Mouse (Mus musculus) limb, embryonic 11.5 days (tissue): ENCODE results near the gene Arsk. TPM values are rescaled to one million over a fixed set of nuclear protein-coding genes. Genes with fewer than 3 reads are reported as not detected.

ENCODE experiments used
- ATAC-seq: fragments of 200-750 bp; cut with Nextera tagmentation; 2 replicates; pipeline ENCODE4 v1.8.0; 2017; ENCODE audit warnings: low read depth; ENCODE audit not compliant: insufficient number of reproducible peaks, low FRiP score, low TSS enrichment
- DNase-seq: peaks from one replicate; pipeline ENCODE4 v3.0.0-alpha.2; 2015; ENCODE audit warnings: low spot score
- H3K27ac ChIP-seq: fragments of 300-500 bp; sonication (generic); replicated peaks from 2 replicates; pipeline ENCODE4 v1.5.1; 2014; ENCODE audit warnings: low read depth, mild to moderate bottlenecking, low read length
- H3K27me3 ChIP-seq: fragments of 300-500 bp; sonication (generic); 2 replicates; pipeline ENCODE4 v1.6.1; 2014; ENCODE audit warnings: mild to moderate bottlenecking, low read length, mixed read lengths; ENCODE audit not compliant: control insufficient read depth, insufficient read depth
- H3K36me3 ChIP-seq: fragments of 300-500 bp; sonication (generic); 2 replicates; pipeline ENCODE4 v1.6.1; 2014; ENCODE audit warnings: mild to moderate bottlenecking, low read length, moderate library complexity, mixed read lengths; ENCODE audit not compliant: control insufficient read depth, insufficient read depth
- H3K4me1 ChIP-seq: fragments of 300-500 bp; sonication (generic); 2 replicates; pipeline ENCODE4 v1.6.1; 2014; ENCODE audit warnings: low read length, mixed read lengths; ENCODE audit not compliant: control insufficient read depth, insufficient read depth
- H3K4me2 ChIP-seq: fragments of 300-500 bp; sonication (generic); 2 replicates; pipeline ENCODE4 v1.6.1; 2014; ENCODE audit warnings: low read depth, mild to moderate bottlenecking, moderate library complexity; ENCODE audit not compliant: severe bottlenecking
- H3K4me3 ChIP-seq: fragments of 300-500 bp; sonication (generic); 2 replicates; pipeline ENCODE4 v1.5.1; 2014; ENCODE audit warnings: low read depth, low read length
- H3K9ac ChIP-seq: fragments of 300-500 bp; sonication (generic); 2 replicates; pipeline ENCODE4 v1.6.1; 2014; ENCODE audit warnings: mild to moderate bottlenecking, low read length
- H3K9me3 ChIP-seq: fragments of 300-500 bp; sonication (generic); 2 replicates; pipeline ENCODE4 v1.6.1; 2016; ENCODE audit warnings: low read length; ENCODE audit not compliant: control insufficient read depth
- WGBS: fragments of 180-500 bp; shearing (Covaris S2); extraction: QIAGEN DNeasy Blood & Tissue Kit; methylation state at CpG from one replicate; pipeline ENCODE4 v1.1.7; 2014; 5-methylcytosine and 5-hydroxymethylcytosine counted together
- polyA plus RNA-seq: library from polyadenylated mRNA; unstranded; fragments of >200 nt; fragmentation: Nextera tagmentation; extraction: Ambion mirVana; gene quantifications from 2 replicates; pipeline ENCODE4 v1.2.1, GENCODE M21; 2014

The Arsk gene
- polyA plus RNA-seq, 1 experiment from 2014 or later, result 8.0 TPM

DNA sequence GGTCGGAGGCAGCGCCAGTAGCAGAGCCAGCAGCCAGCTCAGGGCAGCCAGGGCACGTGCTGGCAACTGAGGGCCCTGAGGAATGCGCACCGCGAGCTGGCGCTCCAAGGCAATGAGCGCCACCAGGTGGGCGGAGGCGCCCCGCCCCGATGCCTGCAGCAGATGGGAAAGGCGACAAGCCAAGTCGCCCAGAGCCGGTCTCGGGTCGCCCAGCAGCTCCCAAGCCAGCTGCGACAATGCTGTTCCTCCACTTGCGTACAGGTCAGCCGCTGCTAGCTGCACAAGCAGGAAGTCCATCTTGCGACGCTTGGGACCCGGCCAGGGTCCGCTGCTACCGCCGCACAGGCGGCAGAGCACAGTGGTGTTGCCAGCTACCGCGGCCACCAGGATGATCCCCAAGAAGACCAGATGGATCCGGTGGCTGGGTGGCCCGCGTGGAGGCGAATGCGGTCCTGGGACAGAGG, 42.2 kb downstream of the Arsk start:
- under 1% methylated on average over 34 of the region's 34 CpGs for WGBS
- Histone ChIP-seq H3K9me3 (no peaks in the 10 kb centered on the region), H3K4me3 (peak overlapping the region; percentile 47), H3K27ac (no peak overlapping the region), H3K4me2 (peak overlapping the region; percentile 92), H3K36me3 (no peaks in the 10 kb centered on the region), H3K4me1 (peaks cover 8% of the 10 kb centered on the region), H3K27me3 (peaks cover 26% of the 10 kb centered on the region), H3K9ac (peak overlapping the region; percentile 1; the same call in 1 of the 2 replicates)
- DNase-seq (peak; percentile 84), ATAC-seq (peak; percentile 87)

DNA sequence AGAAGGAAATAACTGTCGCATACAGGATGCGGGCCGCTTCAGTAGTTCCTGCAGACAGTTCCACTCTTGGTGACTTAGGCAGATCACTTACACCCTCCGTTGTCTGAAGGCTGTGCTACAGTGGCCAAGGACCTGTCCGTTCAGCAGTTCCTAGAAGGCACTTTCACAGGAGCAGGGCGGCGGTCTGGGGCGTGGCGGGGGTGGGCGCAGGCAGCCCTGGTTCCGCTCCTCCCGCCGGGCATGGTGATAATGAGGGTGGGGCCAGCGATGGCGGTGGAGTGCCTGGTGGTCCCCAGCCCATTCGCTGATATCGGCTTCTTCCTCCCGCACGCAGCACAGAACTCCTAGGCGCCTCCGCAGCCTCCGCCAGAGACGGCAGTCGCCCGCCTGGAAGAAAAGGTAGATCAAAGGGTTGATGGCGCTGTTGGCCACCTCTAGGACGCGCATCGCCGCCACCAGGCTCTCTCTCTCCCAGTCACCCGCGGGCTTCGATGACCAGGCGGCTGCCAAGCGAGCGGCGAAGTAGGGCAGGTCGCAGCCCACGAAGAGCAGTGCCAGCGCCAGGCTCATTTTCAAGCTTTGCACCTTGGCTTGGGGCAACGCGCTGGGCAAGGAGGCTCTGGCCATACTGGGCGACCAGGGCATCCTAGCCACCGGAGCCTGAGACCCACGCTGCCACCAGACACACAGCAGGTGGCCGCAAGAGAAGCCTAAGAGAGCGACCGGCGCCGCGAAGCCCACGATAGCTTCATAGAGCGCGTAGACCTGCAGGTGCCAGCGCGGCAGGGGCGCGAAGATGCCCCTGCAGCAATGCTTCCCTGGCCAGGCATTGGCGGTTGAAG, 42.8 kb downstream of the Arsk start:
- ATAC-seq, result peak; percentile 78
- H3K9ac ChIP-seq, result peak overlapping the region; percentile 1; the same call in 1 of the 2 replicates
- WGBS, result 1% methylated on average over 55 of the region's 59 CpGs
- peak; percentile 68 for DNase-seq
- no peaks in the 10 kb centered on the region for H3K9me3 ChIP-seq
- peak overlapping the region; percentile 47 for H3K4me3 ChIP-seq
- H3K4me2 ChIP-seq, result peak overlapping the region; percentile 92
- no peaks in the 10 kb centered on the region for H3K36me3 ChIP-seq
- peaks cover 26% of the 10 kb centered on the region for H3K27me3 ChIP-seq
- H3K27ac ChIP-seq, result no peak overlapping the region
- peaks cover 8% of the 10 kb centered on the region for H3K4me1 ChIP-seq

GRCm38 (mm10) chr13:76044971-76045370, 53.5 kb downstream of the Arsk start:
- Histone ChIP-seq H3K4me1 (no peaks in the 10 kb centered on the region), H3K4me3 (no peak overlapping the region), H3K27ac (no peak overlapping the region), H3K4me2 (no peak overlapping the region), H3K27me3 (no peaks in the 10 kb centered on the region), H3K9ac (no peak overlapping the region), H3K9me3 (no peaks in the 10 kb centered on the region), H3K36me3 (no peaks in the 10 kb centered on the region)
- no peak for ATAC-seq
- no peak for DNase-seq

DNA sequence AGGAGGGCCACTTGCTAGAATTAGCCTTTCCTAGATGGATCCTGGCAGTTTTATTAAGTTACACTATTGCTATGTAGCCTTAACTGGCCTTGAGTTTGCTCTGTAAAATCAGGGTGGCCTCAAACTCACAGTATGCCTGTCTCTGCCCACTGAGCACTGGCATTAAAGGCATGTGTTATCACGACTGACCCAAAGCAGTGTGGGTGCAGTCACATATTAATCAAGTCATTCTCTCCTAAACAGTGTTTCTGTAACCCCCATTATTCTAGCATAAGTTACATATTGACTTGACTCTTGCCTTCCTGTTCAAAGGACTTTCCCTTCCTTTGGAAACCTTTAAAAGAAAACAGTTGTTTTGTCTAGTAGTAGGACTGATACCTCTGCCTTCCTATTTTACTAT, 56.0 kb downstream of the Arsk start:
- ATAC-seq, result no peak
- WGBS, result 61% methylated on average over 1 of the region's 1 CpGs
- DNase-seq, result no peak
- no peak overlapping the region for H3K27ac ChIP-seq
- no peak overlapping the region for H3K4me2 ChIP-seq
- H3K4me3 ChIP-seq, result no peak overlapping the region
- H3K36me3 ChIP-seq, result no peaks in the 10 kb centered on the region
- H3K27me3 ChIP-seq, result no peaks in the 10 kb centered on the region
- H3K4me1 ChIP-seq, result no peaks in the 10 kb centered on the region
- no peaks in the 10 kb centered on the region for H3K9me3 ChIP-seq
- no peak overlapping the region for H3K9ac ChIP-seq

DNA sequence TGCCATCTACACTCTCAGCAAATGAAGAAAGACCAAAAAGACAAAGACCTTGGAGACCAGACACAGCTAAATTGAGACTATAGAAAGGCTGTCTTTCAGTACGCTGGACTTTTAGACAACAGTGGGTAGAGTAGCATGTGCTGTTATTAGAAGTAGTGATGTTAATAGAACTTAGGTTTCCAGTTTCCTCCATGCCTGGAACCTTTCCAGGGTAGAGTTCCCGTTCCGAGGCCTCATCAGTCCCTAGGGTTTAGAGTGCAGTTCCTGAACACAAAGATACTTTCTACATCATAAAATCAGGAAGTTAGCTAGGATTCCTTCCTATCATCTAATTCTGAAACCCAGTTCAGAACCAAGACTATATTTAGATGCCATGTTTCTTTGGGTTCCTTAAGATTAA, 73.9 kb downstream of the Arsk start:
- no peaks in the 10 kb centered on the region for H3K36me3 ChIP-seq
- WGBS, result 90% methylated on average over 3 of the region's 3 CpGs
- H3K27me3 ChIP-seq, result no peaks in the 10 kb centered on the region
- no peak overlapping the region for H3K4me2 ChIP-seq
- ATAC-seq (no peak), DNase-seq (no peak)
- H3K9ac ChIP-seq, result no peak overlapping the region
- no peak overlapping the region for H3K27ac ChIP-seq
- no peaks in the 10 kb centered on the region for H3K4me1 ChIP-seq
- H3K4me3 ChIP-seq, result no peak overlapping the region
- no peaks in the 10 kb centered on the region for H3K9me3 ChIP-seq

DNA sequence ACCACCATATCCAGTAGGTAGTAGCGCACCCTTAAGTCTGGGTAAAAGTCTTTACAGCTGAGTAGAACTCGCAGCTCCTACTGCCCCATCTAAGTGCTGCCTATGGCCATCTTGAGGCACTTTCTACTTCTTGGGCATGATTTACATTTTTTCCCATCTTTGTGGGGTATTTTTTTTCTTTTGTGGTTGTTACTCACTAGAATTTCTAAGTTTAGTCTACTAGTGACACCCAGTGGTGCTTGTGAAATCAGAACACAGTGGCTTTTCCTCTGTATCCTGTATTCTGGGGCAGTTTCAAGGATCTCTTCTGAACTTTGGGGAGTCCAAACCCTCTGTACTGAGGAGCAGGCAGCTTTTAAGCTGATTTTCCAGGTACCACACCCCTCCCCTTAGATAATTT, 76.7 kb downstream of the Arsk start:
- DNase-seq, result no peak
- ATAC-seq, result no peak

GRCm38 (mm10) chr13:76018844-76019400, 79.5 kb downstream of the Arsk start:
- DNase-seq, result no peak
- Histone ChIP-seq H3K36me3 (no peaks in the 10 kb centered on the region), H3K4me3 (peak overlapping the region; percentile 75), H3K9ac (no peak overlapping the region), H3K4me1 (no peaks in the 10 kb centered on the region), H3K27ac (no peak overlapping the region), H3K4me2 (peak overlapping the region; percentile 63), H3K9me3 (no peaks in the 10 kb centered on the region), H3K27me3 (no peaks in the 10 kb centered on the region)
- WGBS, result 44% methylated on average over 5 of the region's 5 CpGs
- ATAC-seq, result peak; percentile 68

More for the DNA sequence above, 76.7 kb downstream of the Arsk start:
- Histone ChIP-seq H3K36me3 (no peaks in the 10 kb centered on the region), H3K4me2 (no peak overlapping the region), H3K9ac (no peak overlapping the region), H3K4me3 (no peak overlapping the region), H3K27me3 (no peaks in the 10 kb centered on the region), H3K9me3 (no peaks in the 10 kb centered on the region), H3K27ac (no peak overlapping the region), H3K4me1 (no peaks in the 10 kb centered on the region)
- WGBS, result 95% methylated on average over 2 of the region's 2 CpGs

DNA sequence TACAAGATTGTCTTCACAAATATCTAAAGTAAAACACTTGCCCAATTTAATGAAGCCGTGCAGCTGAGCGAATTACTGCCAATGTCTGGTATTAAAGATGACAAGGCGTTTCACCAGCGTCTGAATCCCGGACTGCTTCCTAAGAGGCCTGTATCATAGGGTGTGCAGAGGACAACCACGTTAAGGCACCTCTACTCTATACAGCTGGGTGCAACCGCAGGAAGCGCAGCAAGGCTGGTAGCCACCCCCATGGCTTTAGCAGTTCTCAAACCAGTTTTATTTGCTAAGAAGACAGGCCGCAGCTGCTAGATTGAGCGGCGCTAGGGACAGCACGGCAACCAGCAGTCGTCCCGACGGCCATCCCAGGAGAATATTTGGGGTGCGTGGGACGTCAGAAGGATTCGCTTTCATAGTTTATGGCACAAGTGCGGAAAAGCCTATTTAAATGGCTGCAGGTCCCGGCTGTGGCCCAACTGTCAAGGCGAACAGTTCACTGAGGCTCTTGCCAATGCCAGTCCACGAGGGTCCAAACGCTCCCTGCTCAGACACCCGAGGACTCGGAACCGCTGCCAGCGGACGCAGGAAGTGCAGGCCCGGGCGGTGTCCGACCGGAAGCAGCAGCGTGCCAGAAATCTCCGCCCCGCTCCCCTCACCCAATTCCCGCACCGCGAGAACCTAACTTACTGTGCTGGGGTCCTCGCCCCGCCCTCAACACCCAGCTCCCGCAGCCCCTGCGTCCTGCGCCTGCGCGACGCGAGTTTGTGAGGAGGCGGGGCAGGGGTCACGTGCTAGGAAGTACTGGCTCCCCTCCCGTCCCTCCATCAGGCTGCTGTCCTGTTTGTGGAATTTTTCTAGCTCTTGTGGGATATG, 80.3 kb downstream of the Arsk start, which contains the start of gene Rfesd:
TSS of gene Rfesd (minus strand) at position 746 of the 870 bp plus-strand sequence.
- WGBS, result 1% methylated on average over 50 of the region's 50 CpGs
- Histone ChIP-seq H3K9me3 (no peaks in the 10 kb centered on the region), H3K27ac (peak within 1 kb of the TSS; percentile 56), H3K27me3 (no peaks in the 10 kb centered on the region), H3K4me1 (no peaks in the 10 kb centered on the region), H3K4me2 (peak within 1 kb of the TSS; percentile 63), H3K36me3 (no peaks in the 10 kb centered on the region), H3K4me3 (peak within 1 kb of the TSS; percentile 75), H3K9ac (peak within 1 kb of the TSS; percentile 93)
- DNase-seq, result peak; percentile 97
- ATAC-seq, result peak; percentile 100
